Mouse (Mus musculus): ENCODE results near the gene Naxe. TPM values are rescaled to one million over a fixed set of nuclear protein-coding genes. Genes with fewer than 3 reads are reported as not detected.
A peak's percentile ranks its signal among the peaks of the same experiment; 100 is the strongest.

Gene Naxe
- polyA plus RNA-seq, 1 experiment = 41.6 TPM

- no peak for TF ChIP-seq POLR2A (IDR thresholded peaks at IDR 0.05; ENCODE audit: low read depth, low read length)
- no peak for TF ChIP-seq CTCF (IDR thresholded peaks at IDR 0.05; ENCODE audit: extremely low read depth, insufficient read length, insufficient replicate concordance, low read depth, low read length)
- no peak overlapping the region for H3K27ac ChIP-seq (ENCODE audit: insufficient read depth, low read depth, low read length)
- 98% methylated on average over 5 of the region's 5 CpGs for WGBS
- no peaks in the 10 kb centered on the region for H3K27me3 ChIP-seq (ENCODE audit: control insufficient read depth, insufficient read depth, low read length)
- peaks cover 11% of the 10 kb centered on the region for H3K36me3 ChIP-seq (ENCODE audit: control insufficient read depth, insufficient read depth, low read length)
- no peaks in the 10 kb centered on the region for H3K4me1 ChIP-seq (ENCODE audit: control insufficient read depth, insufficient read depth, insufficient read length, low read length)
- H3K4me3 ChIP-seq (ENCODE audit: low read depth, low read length) = no peak overlapping the region
Observed at GRCm38 (mm10) chr3:88094126-88094525, 35.8 kb upstream of the Naxe start.

GRCm38 (mm10) chr3:88090616-88091015 is 32.3 kb upstream of the Naxe start:
- H3K36me3 ChIP-seq (ENCODE audit: control insufficient read depth, insufficient read depth, low read length) = peaks cover 11% of the 10 kb centered on the region
- no peak for TF ChIP-seq POLR2A (IDR thresholded peaks at IDR 0.05; ENCODE audit: low read depth, low read length)
- no peak for TF ChIP-seq CTCF (IDR thresholded peaks at IDR 0.05; ENCODE audit: extremely low read depth, insufficient read length, insufficient replicate concordance, low read depth, low read length)
- H3K4me1 ChIP-seq (ENCODE audit: control insufficient read depth, insufficient read depth, insufficient read length, low read length) = no peaks in the 10 kb centered on the region
- no peaks in the 10 kb centered on the region for H3K27me3 ChIP-seq (ENCODE audit: control insufficient read depth, insufficient read depth, low read length)
- H3K4me3 ChIP-seq (ENCODE audit: low read depth, low read length) = no peak overlapping the region
- H3K27ac ChIP-seq (ENCODE audit: insufficient read depth, low read depth, low read length) = no peak overlapping the region
- 97% methylated on average over 6 of the region's 6 CpGs for WGBS

- H3K36me3 ChIP-seq (ENCODE audit: control insufficient read depth, insufficient read depth, low read length) = peaks cover 9% of the 10 kb centered on the region
- TF ChIP-seq POLR2A (IDR thresholded peaks at IDR 0.05; ENCODE audit: low read depth, low read length) (no peak), CTCF (IDR thresholded peaks at IDR 0.05; ENCODE audit: extremely low read depth, insufficient read length, insufficient replicate concordance, low read depth, low read length) (no peak)
Observed at GRCm38 (mm10) chr3:88090106-88090505, 31.8 kb upstream of the Naxe start.

GRCm38 (mm10) chr3:88087688-88088087 is 29.4 kb upstream of the Naxe start:
- 94% methylated on average over 1 of the region's 1 CpGs for WGBS

More at GRCm38 (mm10) chr3:88090106-88090505, 31.8 kb upstream of the Naxe start:
- no peaks in the 10 kb centered on the region for H3K4me1 ChIP-seq (ENCODE audit: control insufficient read depth, insufficient read depth, insufficient read length, low read length)
- no peaks in the 10 kb centered on the region for H3K27me3 ChIP-seq (ENCODE audit: control insufficient read depth, insufficient read depth, low read length)
- 96% methylated on average over 7 of the region's 7 CpGs for WGBS
- no peak overlapping the region for H3K27ac ChIP-seq (ENCODE audit: insufficient read depth, low read depth, low read length)
- H3K4me3 ChIP-seq (ENCODE audit: low read depth, low read length) = no peak overlapping the region

GRCm38 (mm10) chr3:88085459-88085858 is 27.2 kb upstream of the Naxe start:
- Histone ChIP-seq H3K4me3 (ENCODE audit: low read depth, low read length) (no peak overlapping the region), H3K27me3 (ENCODE audit: control insufficient read depth, insufficient read depth, low read length) (no peaks in the 10 kb centered on the region), H3K4me1 (ENCODE audit: control insufficient read depth, insufficient read depth, insufficient read length, low read length) (no peaks in the 10 kb centered on the region; the same call in 1 of the 2 replicates), H3K27ac (ENCODE audit: insufficient read depth, low read depth, low read length) (no peak overlapping the region), H3K36me3 (ENCODE audit: control insufficient read depth, insufficient read depth, low read length) (no peaks in the 10 kb centered on the region)
- no peak for TF ChIP-seq CTCF (IDR thresholded peaks at IDR 0.05; ENCODE audit: extremely low read depth, insufficient read length, insufficient replicate concordance, low read depth, low read length)
- TF ChIP-seq POLR2A (IDR thresholded peaks at IDR 0.05; ENCODE audit: low read depth, low read length) = no peak
- WGBS = 92% methylated on average over 9 of the region's 9 CpGs

More at GRCm38 (mm10) chr3:88087688-88088087, 29.4 kb upstream of the Naxe start:
- Histone ChIP-seq H3K27me3 (ENCODE audit: control insufficient read depth, insufficient read depth, low read length) (no peaks in the 10 kb centered on the region), H3K4me1 (ENCODE audit: control insufficient read depth, insufficient read depth, insufficient read length, low read length) (no peaks in the 10 kb centered on the region; the same call in 1 of the 2 replicates), H3K4me3 (ENCODE audit: low read depth, low read length) (no peak overlapping the region), H3K36me3 (ENCODE audit: control insufficient read depth, insufficient read depth, low read length) (peaks cover 9% of the 10 kb centered on the region), H3K27ac (ENCODE audit: insufficient read depth, low read depth, low read length) (no peak overlapping the region)
- TF ChIP-seq CTCF (IDR thresholded peaks at IDR 0.05; ENCODE audit: extremely low read depth, insufficient read length, insufficient replicate concordance, low read depth, low read length) (peak; percentile 61; the same call in 1 of the 2 replicates), POLR2A (IDR thresholded peaks at IDR 0.05; ENCODE audit: low read depth, low read length) (no peak)

GRCm38 (mm10) chr3:88084001-88084400 is 25.7 kb upstream of the Naxe start:
- no peak for TF ChIP-seq CTCF (IDR thresholded peaks at IDR 0.05; ENCODE audit: extremely low read depth, insufficient read length, insufficient replicate concordance, low read depth, low read length)
- no peak for TF ChIP-seq POLR2A (IDR thresholded peaks at IDR 0.05; ENCODE audit: low read depth, low read length)

GRCm38 (mm10) chr3:88082663-88083062 is 24.4 kb upstream of the Naxe start:
- peak overlapping the region; percentile 6; the same call in 1 of the 2 replicates for H3K27ac ChIP-seq (ENCODE audit: insufficient read depth, low read depth, low read length)
- no peaks in the 10 kb centered on the region; the same call in 1 of the 2 replicates for H3K4me1 ChIP-seq (ENCODE audit: control insufficient read depth, insufficient read depth, insufficient read length, low read length)
- TF ChIP-seq CTCF (IDR thresholded peaks at IDR 0.05; ENCODE audit: extremely low read depth, insufficient read length, insufficient replicate concordance, low read depth, low read length) (no peak), POLR2A (IDR thresholded peaks at IDR 0.05; ENCODE audit: low read depth, low read length) (no peak)
- H3K36me3 ChIP-seq (ENCODE audit: control insufficient read depth, insufficient read depth, low read length) = no peaks in the 10 kb centered on the region
- 0 out of 2 replicates have a peak, but pooled peaks cover under 1% of the 10 kb centered on the region for H3K27me3 ChIP-seq (ENCODE audit: control insufficient read depth, insufficient read depth, low read length)
- WGBS = 5% methylated on average over 4 of the region's 4 CpGs
- peak overlapping the region; percentile 74 for H3K4me3 ChIP-seq (ENCODE audit: low read depth, low read length)

More at GRCm38 (mm10) chr3:88084001-88084400, 25.7 kb upstream of the Naxe start:
- Histone ChIP-seq H3K27ac (ENCODE audit: insufficient read depth, low read depth, low read length) (no peak overlapping the region), H3K4me1 (ENCODE audit: control insufficient read depth, insufficient read depth, insufficient read length, low read length) (no peaks in the 10 kb centered on the region; the same call in 1 of the 2 replicates), H3K4me3 (ENCODE audit: low read depth, low read length) (no peak overlapping the region), H3K36me3 (ENCODE audit: control insufficient read depth, insufficient read depth, low read length) (no peaks in the 10 kb centered on the region), H3K27me3 (ENCODE audit: control insufficient read depth, insufficient read depth, low read length) (no peaks in the 10 kb centered on the region)
- WGBS = 100% methylated on average over 2 of the region's 2 CpGs

All from small intestine, adult 2 months (tissue).